Comparison of ENCODE assay signal across 9 mouse cellular contexts in genomic region chr2:59613474-59614019, GRCm38 (mm10). TPM values are rescaled to one million over a fixed set of nuclear protein-coding genes. Genes with fewer than 3 reads are reported as not detected.
DNase-seq lines count a peak whose midpoint lies in the region; ATAC-seq and TF ChIP-seq lines count a peak whose summit lies in the region.
"Had no signal": no experiment of that assay in that cellular context is flagged by ENCODE, and none has a peak within 500 bp of the region (broad histone marks: within the 10 kb centered on the region; RNA-seq: fewer than 3 reads in every experiment).

No protein-coding gene starts in this region.

- H3K27ac ChIP-seq in spleen, adult 2 months (ENCODE audit: insufficient read depth, low read length), result no peak overlapping the region
- H3K27ac ChIP-seq in liver, embryonic 12.5 days, result no peak overlapping the region
- H3K27ac ChIP-seq in olfactory bulb, adult 2 months (ENCODE audit: insufficient read depth, low read depth, low read length), result no peak overlapping the region

- ATAC-seq in liver, embryonic 12.5 days, result no peak

- no peaks in the 10 kb centered on the region for H3K9me3 ChIP-seq in liver, embryonic 12.5 days (replicated peaks)

- H3K9ac ChIP-seq in liver, embryonic 12.5 days, result peak overlapping the region; percentile 72; the same call in 1 of the 2 replicates

- H3K4me3 ChIP-seq in spleen, adult 2 months (ENCODE audit: extremely low read depth, insufficient read depth, insufficient read length), result peak overlapping the region; percentile 78
- H3K4me3 ChIP-seq in liver, embryonic 12.5 days, result peak overlapping the region; percentile 67
- peak overlapping the region; percentile 54 for H3K4me3 ChIP-seq in olfactory bulb, adult 2 months (ENCODE audit: insufficient read depth, low read depth, low read length)

- no peak for TF ChIP-seq CTCF in spleen, adult 2 months (IDR thresholded peaks at IDR 0.05; ENCODE audit: extremely low read depth, insufficient read depth, insufficient read length, insufficient replicate concordance)
- TF ChIP-seq CTCF in olfactory bulb, adult 2 months (IDR thresholded peaks at IDR 0.05; ENCODE audit: insufficient read depth, low read depth, low read length), result no peak

- 40% methylated on average over 9 of the region's 9 CpGs for WGBS in spleen, adult 2 months
- WGBS in liver, embryonic 12.5 days (ENCODE audit: insufficient replicate concordance), result 19% methylated on average over 9 of the region's 9 CpGs
- WGBS in olfactory bulb, adult 2 months, result 15% methylated on average over 9 of the region's 9 CpGs

- no peak for TF ChIP-seq POLR2A in spleen, adult 2 months (IDR thresholded peaks at IDR 0.05; ENCODE audit: low read depth, low read length)
- no peak for TF ChIP-seq POLR2A in olfactory bulb, adult 2 months (IDR thresholded peaks at IDR 0.05; ENCODE audit: insufficient read depth, low read depth, low read length)

- peak overlapping the region; percentile 94 for H3K4me2 ChIP-seq in liver, embryonic 12.5 days

- H3K4me1 ChIP-seq in spleen, adult 2 months (ENCODE audit: control insufficient read depth, insufficient read depth, insufficient read length), result peaks cover 3% of the 10 kb centered on the region; the same call in 1 of the 2 replicates
- H3K4me1 ChIP-seq in liver, embryonic 12.5 days, result peaks cover 24% of the 10 kb centered on the region
- peaks cover 7% of the 10 kb centered on the region for H3K4me1 ChIP-seq in olfactory bulb, adult 2 months (ENCODE audit: control insufficient read depth, insufficient read depth, low read length)

- peak; percentile 51 to 53 for DNase-seq in cerebellum, postnatal 10 days
- DNase-seq in cerebellum, adult 11-12 months, result no peak
- DNase-seq in spleen, adult 2 months (ENCODE audit: low read depth in 1 of 2, low spot score in 2 of 2), result no peak
- no peak for DNase-seq in spleen, adult 12 weeks (ENCODE audit: low spot score)
- DNase-seq in heart, postnatal 4 days, result peak; percentile 25
- DNase-seq in embryo, embryonic 9.5 days (ENCODE audit: extremely low spot score), result no peak

- H3K36me3 ChIP-seq in spleen, adult 2 months (ENCODE audit: control insufficient read depth, insufficient read depth, low read length), result no peaks in the 10 kb centered on the region
- H3K36me3 ChIP-seq in liver, embryonic 12.5 days, result no peaks in the 10 kb centered on the region

- peaks cover 7% of the 10 kb centered on the region for H3K27me3 ChIP-seq in spleen, adult 2 months (ENCODE audit: control insufficient read depth, insufficient read depth, low read length)
- H3K27me3 ChIP-seq in liver, embryonic 12.5 days (replicated peaks), result peaks cover 59% of the 10 kb centered on the region
- H3K27me3 ChIP-seq: CH12.LX had no signal

RNA-seq across cellular contexts. Expression of gene Tanc1, which starts 1.7 kb away (rescaled TPM):
- polyA plus RNA-seq in spleen, adult 2 months (2012; rRNA removed), result 5.5 and 5.6 TPM in 2 replicates
- total RNA-seq in heart, postnatal 4 days (2021), result 10 to 100 TPM; 42.5 to 42.8 TPM
- 6.7 and 6.8 TPM in 2 replicates for polyA plus RNA-seq in liver, embryonic 12.5 days (2016; fragmentation: Nextera tagmentation; extraction: Ambion mirVana)
- polyA plus RNA-seq in olfactory bulb, adult 2 months (2012; ENCODE audit: insufficient read depth, insufficient read length, low replicate concordance, missing spikeins), result not detected in 2 replicates

Comparison
In these comparisons a context has a peak if more than half of its experiments do, and no peak if none do; other contexts are left out.
1. DNase-seq: peak in cerebellum, postnatal 10 days (2 of 2) and heart, postnatal 4 days (single experiment); none in cerebellum, adult 11-12 months (single experiment), spleen, adult 2 months (0 of 2), spleen, adult 12 weeks (single experiment) and embryo, embryonic 9.5 days (single experiment).
2. Peak in every context shown above with its lines, with median percentiles within 50 percentile points of each other: H3K4me3 ChIP-seq.